Mouse (Mus musculus) liver, postnatal 0 days (tissue): ENCODE results near the gene Lsg1. TPM values are rescaled to one million over a fixed set of nuclear protein-coding genes. Genes with fewer than 3 reads are reported as not detected.

Experiments
- ATAC-seq: fragments of 200-750 bp; cut with Nextera tagmentation; 2 replicates; pipeline ENCODE4 v1.8.0; 2017; ENCODE audit warnings: mild to moderate bottlenecking, moderate library complexity
- DNase-seq: peaks from one replicate; pipeline ENCODE4 v3.0.0-alpha.2; 2016
- H3K27ac ChIP-seq: fragments of 300-500 bp; sonication (generic); 2 replicates; pipeline ENCODE4 v1.5.1; 2014; ENCODE audit warnings: antibody characterized with exemption, moderate library complexity, mild to moderate bottlenecking, low read depth
- H3K27me3 ChIP-seq: fragments of 300-500 bp; sonication (generic); 2 replicates; pipeline ENCODE4 v1.6.1; 2014; ENCODE audit warnings: low read length, control low read depth, mixed read lengths; ENCODE audit not compliant: insufficient read depth
- H3K36me3 ChIP-seq: fragments of 300-500 bp; sonication (generic); replicated peaks from 2 replicates; pipeline ENCODE4 v1.6.1; 2014; ENCODE audit warnings: mild to moderate bottlenecking, control low read depth, low read length, moderate library complexity, mixed read lengths; ENCODE audit not compliant: insufficient read depth
- H3K4me1 ChIP-seq: fragments of 300-500 bp; sonication (generic); 2 replicates; pipeline ENCODE4 v1.6.1; 2014; ENCODE audit warnings: antibody characterized with exemption, mild to moderate bottlenecking, control low read depth; ENCODE audit not compliant: insufficient read depth
- H3K4me2 ChIP-seq: fragments of 300-500 bp; sonication (generic); 2 replicates; pipeline ENCODE4 v1.6.1; 2014; ENCODE audit warnings: low read depth, mild to moderate bottlenecking, low read length, moderate library complexity, mixed read lengths
- H3K4me3 ChIP-seq: fragments of 300-500 bp; sonication (generic); 2 replicates; pipeline ENCODE4 v1.5.1; 2014; ENCODE audit warnings: low read depth, low read length
- H3K9ac ChIP-seq: fragments of 300-500 bp; sonication (generic); replicated peaks from 2 replicates; pipeline ENCODE4 v1.6.1; 2014; ENCODE audit warnings: mild to moderate bottlenecking, moderate library complexity
- H3K9me3 ChIP-seq: fragments of 300-500 bp; sonication (generic); 2 replicates; pipeline ENCODE4 v1.6.1; 2016; ENCODE audit warnings: mild to moderate bottlenecking, control low read depth, low read length, mixed read lengths
- CTCF ChIP-seq: sonication (generic); IDR thresholded peaks from 2 replicates; pipeline ENCODE4 v1.5.1; 2016; ENCODE audit warnings: antibody characterized with exemption, low read depth
- EP300 ChIP-seq: IDR thresholded peaks from 2 replicates; pipeline ENCODE4 v1.6.1; 2016; ENCODE audit warnings: antibody characterized with exemption, low read depth, mild to moderate bottlenecking
- WGBS: fragments of 180-500 bp; shearing (Covaris S2); extraction: QIAGEN DNeasy Blood & Tissue Kit; methylation state at CpG from one replicate; pipeline ENCODE4 v1.1.7; 2014; ENCODE audit not compliant: insufficient replicate concordance; 5-methylcytosine and 5-hydroxymethylcytosine counted together
- polyA plus RNA-seq: library from polyadenylated mRNA; unstranded; fragments of >200 nt; fragmentation: Nextera tagmentation; extraction: Ambion mirVana; gene quantifications from 2 replicates; pipeline ENCODE4 v1.2.1, GENCODE M21; 2015

Gene Lsg1
- polyA plus RNA-seq, 1 experiment from 2014 or later: 25.4 TPM

DNA sequence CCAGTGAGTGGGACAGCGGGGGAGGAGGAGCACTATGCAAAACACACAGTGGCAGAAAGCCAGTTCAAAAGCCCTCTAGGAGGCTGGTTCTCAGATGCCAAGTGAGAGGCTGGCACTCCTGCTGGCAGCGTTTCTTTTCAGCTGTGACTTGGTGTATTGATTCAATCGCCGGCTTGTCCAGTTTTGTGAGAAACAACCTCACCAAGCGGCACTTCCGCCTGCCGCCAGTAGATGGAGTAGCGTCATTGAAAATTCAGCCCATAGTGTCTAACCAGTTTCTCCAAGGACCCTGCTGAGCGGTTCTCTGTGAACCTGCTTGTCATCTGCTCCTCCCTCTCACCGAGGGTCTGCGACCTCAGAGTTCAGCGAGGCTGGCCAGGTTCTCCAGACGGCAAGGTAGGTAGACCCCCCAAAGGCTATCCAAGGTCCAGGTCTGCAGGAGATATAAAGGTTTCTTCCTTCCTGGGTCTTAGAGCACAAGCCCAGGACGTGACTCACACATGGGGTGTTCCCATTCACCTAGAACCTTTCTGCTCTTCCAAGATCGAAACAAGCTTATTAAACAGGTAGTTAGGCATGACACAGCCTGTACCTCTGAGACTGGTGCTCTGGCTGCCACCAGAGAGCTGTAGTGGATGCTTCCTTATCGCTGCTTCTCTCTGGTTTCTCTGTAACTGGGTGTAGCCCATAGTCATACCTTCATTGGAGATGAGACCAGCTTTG is 9.7 kb upstream of the Lsg1 start:
- Histone ChIP-seq H3K27me3 (peaks cover 11% of the 10 kb centered on the region; the same call in 1 of the 2 replicates), H3K9ac (no peak overlapping the region)
- ATAC-seq: peak; percentile 35; the same call in 1 of the 2 replicates

DNA sequence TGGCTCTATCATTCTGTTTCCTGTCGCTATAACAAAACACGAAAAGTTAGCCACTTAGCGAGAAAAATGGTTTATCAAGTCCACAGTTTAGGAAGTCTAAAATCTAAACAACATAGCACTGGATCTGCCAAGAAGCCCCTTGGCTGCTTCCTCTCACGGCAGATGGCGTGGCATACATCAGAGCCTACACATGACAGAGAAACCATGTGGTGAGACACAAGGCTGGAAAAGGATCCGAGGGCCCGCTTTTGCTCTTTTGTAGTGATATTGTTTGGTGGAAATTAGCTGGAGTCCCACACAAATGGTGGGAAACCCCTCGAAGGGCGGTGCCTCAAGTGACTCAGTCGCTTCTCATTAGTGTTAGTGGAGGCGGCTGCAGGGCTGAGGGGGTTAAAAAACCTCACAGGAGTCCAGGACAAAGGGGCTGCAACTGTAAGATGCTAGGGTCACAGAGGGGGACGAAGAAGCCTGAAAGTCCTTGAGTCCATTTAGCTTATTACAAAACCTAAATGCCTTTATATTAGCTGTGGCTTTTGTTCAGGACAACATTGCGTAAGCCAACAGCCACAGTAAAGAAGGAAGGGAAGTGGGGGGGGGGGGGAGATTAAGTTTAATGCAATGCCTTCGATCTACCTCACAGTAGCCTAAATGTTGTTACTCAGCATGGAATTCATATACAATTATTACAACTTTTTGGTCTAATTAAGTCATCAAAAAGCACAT is 8.6 kb upstream of the Lsg1 start:
- peak overlapping the region; percentile 53; the same call in 1 of the 2 replicates for H3K4me2 ChIP-seq
- DNase-seq: no peak
- TF ChIP-seq EP300: no peak
- TF ChIP-seq CTCF: no peak
- H3K27ac ChIP-seq: peak overlapping the region; percentile 34; the same call in 1 of the 2 replicates
- 51% methylated on average over 14 of the region's 14 CpGs for WGBS
- H3K27me3 ChIP-seq: peaks cover 7% of the 10 kb centered on the region; the same call in 1 of the 2 replicates
- ATAC-seq: no peak
- H3K4me3 ChIP-seq: no peak overlapping the region
- peaks cover 13% of the 10 kb centered on the region; the same call in 1 of the 2 replicates for H3K4me1 ChIP-seq
- no peaks in the 10 kb centered on the region for H3K36me3 ChIP-seq
- no peak overlapping the region for H3K9ac ChIP-seq
- H3K9me3 ChIP-seq: no peaks in the 10 kb centered on the region

More for the DNA sequence above, 9.7 kb upstream of the Lsg1 start:
- Histone ChIP-seq H3K36me3 (no peaks in the 10 kb centered on the region), H3K4me3 (0 out of 2 replicates have a peak overlapping the region, but pooled peaks have one; percentile 15), H3K4me1 (peaks cover 25% of the 10 kb centered on the region), H3K9me3 (no peaks in the 10 kb centered on the region), H3K27ac (peak overlapping the region; percentile 23; the same call in 1 of the 2 replicates), H3K4me2 (peak overlapping the region; percentile 53)
- WGBS: 9% methylated on average over 16 of the region's 16 CpGs
- DNase-seq: peak; percentile 87
- peak; percentile 92 for TF ChIP-seq CTCF
- TF ChIP-seq EP300: no peak

DNA sequence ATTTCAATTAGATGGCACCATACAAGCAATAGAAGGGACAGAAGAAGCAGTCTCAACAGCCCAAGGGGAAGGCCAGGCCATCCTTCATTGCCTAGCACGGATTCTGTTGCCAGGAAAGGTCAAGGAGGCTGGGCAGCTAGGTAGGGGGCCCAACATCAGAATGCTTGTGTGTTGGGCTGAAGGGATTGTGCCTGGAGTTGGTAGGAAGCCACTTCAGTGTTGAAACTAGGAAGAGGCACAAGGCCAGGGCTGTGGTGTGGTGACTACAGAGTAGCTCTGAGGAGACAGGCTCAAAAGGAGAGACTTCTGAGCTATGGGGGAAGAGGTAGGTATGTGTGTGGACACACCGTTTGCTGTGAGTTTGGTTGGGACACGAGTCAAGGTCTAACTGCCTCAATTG is 8.0 kb upstream of the Lsg1 start:
- 33% methylated on average over 3 of the region's 3 CpGs for WGBS
- TF ChIP-seq CTCF: no peak
- TF ChIP-seq EP300: no peak
- no peak overlapping the region for H3K4me2 ChIP-seq
- peaks cover under 1% of the 10 kb centered on the region; the same call in 1 of the 2 replicates for H3K27me3 ChIP-seq
- no peaks in the 10 kb centered on the region for H3K9me3 ChIP-seq
- H3K36me3 ChIP-seq: no peaks in the 10 kb centered on the region
- H3K4me1 ChIP-seq: peaks cover 7% of the 10 kb centered on the region; the same call in 1 of the 2 replicates
- no peak for DNase-seq
- H3K27ac ChIP-seq: peak overlapping the region; percentile 34
- no peak overlapping the region for H3K4me3 ChIP-seq
- ATAC-seq: no peak
- no peak overlapping the region for H3K9ac ChIP-seq

DNA sequence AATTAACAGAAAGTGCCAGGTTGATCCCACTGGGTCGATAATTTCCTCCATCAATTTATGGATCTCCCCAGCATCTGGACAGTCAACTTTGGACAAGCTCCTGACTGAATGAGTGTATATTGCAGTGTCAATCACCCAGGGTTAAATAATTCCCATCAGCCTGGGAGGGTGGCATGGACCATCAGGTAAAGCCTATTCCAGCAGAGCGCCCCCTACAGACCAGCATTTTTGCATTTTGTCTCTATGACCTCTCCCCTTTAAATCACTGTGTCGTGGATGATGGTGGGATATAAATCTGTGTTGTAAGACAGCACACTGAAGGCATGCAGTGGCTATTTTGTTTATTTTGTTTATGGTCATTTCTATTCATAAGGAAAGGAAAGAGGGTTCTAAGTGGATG is 4.6 kb upstream of the Lsg1 start:
- Histone ChIP-seq H3K4me3 (no peak overlapping the region), H3K27ac (no peak overlapping the region), H3K27me3 (no peaks in the 10 kb centered on the region), H3K4me2 (no peak overlapping the region), H3K9ac (no peak overlapping the region), H3K4me1 (peaks cover 7% of the 10 kb centered on the region), H3K36me3 (no peaks in the 10 kb centered on the region), H3K9me3 (no peaks in the 10 kb centered on the region)
- no peak for DNase-seq
- WGBS: 42% methylated on average over 3 of the region's 3 CpGs
- TF ChIP-seq EP300 (no peak), CTCF (peak; percentile 41)
- no peak for ATAC-seq

DNA sequence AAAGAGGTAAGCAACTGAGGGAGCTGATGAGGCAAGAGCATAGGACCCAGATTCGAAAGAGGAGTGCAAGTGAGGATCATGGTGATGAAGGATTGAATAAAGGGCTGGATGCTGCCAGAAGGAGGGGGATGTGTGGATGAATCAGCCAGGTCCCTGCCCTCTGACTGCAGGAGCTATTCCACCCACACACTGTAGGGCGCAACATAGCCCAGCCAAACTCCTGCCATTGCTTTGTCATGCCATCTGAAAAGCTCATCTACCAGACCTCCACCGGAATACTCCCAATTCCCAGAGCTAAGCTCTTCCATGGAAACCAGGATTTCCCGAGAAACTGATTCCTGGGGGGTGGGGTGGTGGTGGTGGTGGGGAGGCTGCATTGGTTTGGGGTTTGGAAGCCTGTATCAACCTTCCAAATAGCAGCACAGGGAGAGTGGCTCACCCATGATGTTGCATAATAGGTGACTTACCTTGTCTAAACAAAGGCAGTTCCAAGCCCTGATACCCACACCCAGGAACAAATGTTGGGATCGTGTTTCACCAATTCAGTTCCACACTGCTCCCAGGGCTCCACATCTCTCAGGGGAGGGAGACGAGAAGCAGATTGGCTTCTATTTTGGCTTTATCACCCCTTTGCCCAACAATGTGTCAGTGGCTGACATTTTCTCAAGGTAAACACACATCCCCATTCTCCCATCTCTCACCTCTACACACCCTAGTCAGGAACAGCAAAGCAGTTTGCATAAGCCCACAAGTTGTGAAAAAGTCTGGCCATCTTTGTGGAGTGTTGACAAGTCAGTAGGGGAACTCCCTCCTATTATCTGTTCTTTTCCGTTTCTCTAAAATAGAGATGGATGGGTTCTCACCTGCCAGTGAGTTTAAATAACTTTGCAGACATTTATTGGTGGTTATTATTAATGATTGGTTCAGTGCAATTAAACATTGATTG is 3.1 kb upstream of the Lsg1 start:
- H3K4me1 ChIP-seq: no peaks in the 10 kb centered on the region; the same call in 1 of the 2 replicates
- WGBS: 46% methylated on average over 7 of the region's 7 CpGs
- H3K9ac ChIP-seq: no peak overlapping the region
- ATAC-seq (no peak), DNase-seq (no peak)
- H3K27ac ChIP-seq: no peak overlapping the region
- no peaks in the 10 kb centered on the region for H3K9me3 ChIP-seq
- no peak; the same call in 1 of the 2 replicates for TF ChIP-seq CTCF
- no peak overlapping the region for H3K4me2 ChIP-seq
- H3K36me3 ChIP-seq: 0 out of 2 replicates have a peak, but pooled peaks cover 2% of the 10 kb centered on the region
- H3K27me3 ChIP-seq: no peaks in the 10 kb centered on the region
- H3K4me3 ChIP-seq: no peak overlapping the region
